Mouse (Mus musculus): Measurements from ENCODE around the gene A930017K11Rik. TPM values are rescaled to one million over a fixed set of nuclear protein-coding genes. Genes with fewer than 3 reads are reported as not detected.
A peak's percentile ranks its signal among the peaks of the same experiment; 100 is the strongest.

A930017K11Rik gene
- polyA plus RNA-seq, 1 experiment from 2014 or later, result 0.09 TPM

DNA sequence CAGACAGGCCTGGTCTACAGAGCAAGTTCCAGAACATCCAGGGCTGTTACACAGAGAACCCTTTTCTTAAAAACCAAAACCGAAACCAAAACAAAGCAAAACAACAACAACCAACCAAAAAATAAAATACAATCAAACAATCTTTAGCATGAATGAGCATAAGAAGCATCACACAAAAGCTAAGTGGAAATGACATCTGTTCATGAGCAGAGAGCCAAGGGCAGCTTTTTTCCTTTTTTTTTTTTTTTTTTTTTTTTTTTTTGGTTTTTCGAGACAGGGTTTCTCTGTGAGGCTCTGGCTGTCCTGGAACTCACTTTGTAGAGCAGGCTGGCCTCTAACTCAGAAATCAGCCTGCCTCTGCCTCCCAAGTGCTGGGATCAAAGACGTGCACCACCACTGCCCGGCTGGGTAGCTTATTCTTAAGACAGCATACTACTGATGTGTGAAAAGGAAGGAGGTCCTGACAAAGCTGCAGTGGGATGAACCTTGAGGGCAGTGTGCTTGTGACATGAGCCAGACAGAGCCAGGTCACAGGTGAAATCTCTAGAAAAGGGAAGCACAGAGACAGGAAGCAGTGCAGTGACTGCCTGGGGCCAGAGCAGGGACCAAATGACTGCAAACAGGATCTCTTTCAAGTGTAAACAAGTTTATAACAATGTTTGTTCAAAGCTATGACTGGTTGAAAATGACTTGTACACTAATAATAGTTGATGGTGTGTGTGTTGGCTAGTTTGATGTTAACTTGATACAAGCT is 18.8 kb upstream of the A930017K11Rik start:
- H3K27me3 ChIP-seq (replicated peaks; ENCODE audit: control insufficient read depth, insufficient read depth, low read length), result no peaks in the 10 kb centered on the region
- 0 out of 2 replicates have a peak, but pooled peaks cover 6% of the 10 kb centered on the region for H3K4me1 ChIP-seq (replicated peaks; ENCODE audit: control insufficient read depth, insufficient read depth, low read length)
- 0 out of 2 replicates have a peak, but pooled peaks cover 6% of the 10 kb centered on the region for H3K36me3 ChIP-seq (ENCODE audit: control insufficient read depth, insufficient read depth)
- no peak overlapping the region; the same call in 1 of the 2 replicates for H3K9ac ChIP-seq (ENCODE audit: low read depth, low read length)
- H3K27ac ChIP-seq (ENCODE audit: low read depth, low read length), result no peak overlapping the region; the same call in 1 of the 2 replicates
- H3K9me3 ChIP-seq (ENCODE audit: control insufficient read depth), result no peaks in the 10 kb centered on the region
- no peak for ATAC-seq
- 82% methylated on average over 4 of the region's 4 CpGs for WGBS
- H3K4me2 ChIP-seq (replicated peaks; ENCODE audit: low read depth), result no peak overlapping the region
- no peak for TF ChIP-seq CTCF (IDR thresholded peaks at IDR 0.05; ENCODE audit: low read depth)
- no peak overlapping the region for H3K4me3 ChIP-seq (ENCODE audit: low read depth, low read length)

DNA sequence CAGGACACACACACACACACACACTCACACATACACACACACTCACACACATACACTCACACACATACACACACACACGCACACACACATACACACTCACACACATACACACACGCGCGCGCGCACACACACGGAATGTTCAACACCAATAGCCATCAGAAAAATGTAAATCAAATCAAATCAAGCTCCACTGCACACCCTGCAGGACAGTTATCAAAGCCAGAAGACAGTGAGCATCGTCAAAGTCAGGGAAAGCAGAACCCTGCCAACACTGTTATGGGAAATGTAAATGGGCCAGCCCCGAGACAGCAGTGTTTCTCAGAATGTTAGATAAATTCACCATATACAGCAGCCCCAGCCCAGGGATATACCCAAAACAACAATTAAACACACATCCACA is 18.1 kb upstream of the A930017K11Rik start:
- Histone ChIP-seq H3K4me2 (replicated peaks; ENCODE audit: low read depth) (no peak overlapping the region), H3K36me3 (ENCODE audit: control insufficient read depth, insufficient read depth) (0 out of 2 replicates have a peak, but pooled peaks cover 6% of the 10 kb centered on the region), H3K27ac (ENCODE audit: low read depth, low read length) (no peak overlapping the region), H3K27me3 (replicated peaks; ENCODE audit: control insufficient read depth, insufficient read depth, low read length) (no peaks in the 10 kb centered on the region), H3K9ac (ENCODE audit: low read depth, low read length) (no peak overlapping the region; the same call in 1 of the 2 replicates), H3K9me3 (ENCODE audit: control insufficient read depth) (no peaks in the 10 kb centered on the region), H3K4me3 (ENCODE audit: low read depth, low read length) (no peak overlapping the region), H3K4me1 (replicated peaks; ENCODE audit: control insufficient read depth, insufficient read depth, low read length) (0 out of 2 replicates have a peak, but pooled peaks cover 6% of the 10 kb centered on the region)
- ATAC-seq, result no peak
- peak; percentile 38 for TF ChIP-seq CTCF (IDR thresholded peaks at IDR 0.05; ENCODE audit: low read depth)
- WGBS, result 85% methylated on average over 9 of the region's 9 CpGs

DNA sequence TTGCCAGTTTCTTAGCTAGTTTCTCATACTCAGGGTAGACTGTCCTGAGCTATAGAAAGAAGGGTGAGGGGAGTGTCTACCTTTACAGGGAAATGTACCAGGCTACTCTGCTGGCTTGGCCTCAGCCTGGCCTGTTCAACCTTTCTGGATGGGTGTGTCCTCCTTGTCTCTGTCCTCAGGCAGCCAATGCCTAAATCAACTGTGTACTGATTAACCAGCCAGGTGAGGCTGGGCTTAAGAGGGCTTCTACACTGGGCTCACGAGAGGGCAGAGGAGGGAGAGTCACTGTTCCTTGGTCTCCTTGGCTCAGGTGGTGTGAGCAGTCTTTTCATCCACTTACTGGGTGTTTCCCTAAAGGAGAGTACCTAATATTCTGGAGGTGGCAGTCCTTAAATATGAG is 15.8 kb upstream of the A930017K11Rik start:
- H3K9ac ChIP-seq (ENCODE audit: low read depth, low read length), result no peak overlapping the region
- peak; percentile 48; the same call in 1 of the 2 replicates for ATAC-seq
- H3K27ac ChIP-seq (ENCODE audit: low read depth, low read length), result peak overlapping the region; percentile 46; the same call in 1 of the 2 replicates
- H3K4me1 ChIP-seq (replicated peaks; ENCODE audit: control insufficient read depth, insufficient read depth, low read length), result 0 out of 2 replicates have a peak, but pooled peaks cover 6% of the 10 kb centered on the region
- peaks cover 19% of the 10 kb centered on the region; the same call in 1 of the 2 replicates for H3K36me3 ChIP-seq (ENCODE audit: control insufficient read depth, insufficient read depth)
- WGBS, result 30% methylated on average over 1 of the region's 1 CpGs
- no peaks in the 10 kb centered on the region for H3K27me3 ChIP-seq (replicated peaks; ENCODE audit: control insufficient read depth, insufficient read depth, low read length)
- H3K9me3 ChIP-seq (ENCODE audit: control insufficient read depth), result no peaks in the 10 kb centered on the region
- H3K4me3 ChIP-seq (ENCODE audit: low read depth, low read length), result no peak overlapping the region
- peak overlapping the region; percentile 32; the same call in 1 of the 2 replicates for H3K4me2 ChIP-seq (replicated peaks; ENCODE audit: low read depth)
- TF ChIP-seq CTCF (IDR thresholded peaks at IDR 0.05; ENCODE audit: low read depth), result no peak

GRCm38 (mm10) chr17:25967652-25968051 is 15.3 kb upstream of the A930017K11Rik start:
- H3K4me2 ChIP-seq (replicated peaks; ENCODE audit: low read depth), result peak overlapping the region; percentile 32; the same call in 1 of the 2 replicates
- no peaks in the 10 kb centered on the region for H3K27me3 ChIP-seq (replicated peaks; ENCODE audit: control insufficient read depth, insufficient read depth, low read length)
- no peaks in the 10 kb centered on the region for H3K9me3 ChIP-seq (ENCODE audit: control insufficient read depth)
- WGBS, result 21% methylated on average over 3 of the region's 3 CpGs
- 0 out of 2 replicates have a peak overlapping the region, but pooled peaks have one; percentile 15 for H3K27ac ChIP-seq (ENCODE audit: low read depth, low read length)
- H3K9ac ChIP-seq (ENCODE audit: low read depth, low read length), result no peak overlapping the region
- H3K36me3 ChIP-seq (ENCODE audit: control insufficient read depth, insufficient read depth), result peaks cover 24% of the 10 kb centered on the region; the same call in 1 of the 2 replicates
- no peak for TF ChIP-seq CTCF (IDR thresholded peaks at IDR 0.05; ENCODE audit: low read depth)
- no peak for ATAC-seq
- no peak overlapping the region for H3K4me3 ChIP-seq (ENCODE audit: low read depth, low read length)
- 0 out of 2 replicates have a peak, but pooled peaks cover 6% of the 10 kb centered on the region for H3K4me1 ChIP-seq (replicated peaks; ENCODE audit: control insufficient read depth, insufficient read depth, low read length)

- ATAC-seq, result peak; percentile 61
These were observed 11.9 kb upstream of the A930017K11Rik start for GRCm38 (mm10) chr17:25964271-25964670.

DNA sequence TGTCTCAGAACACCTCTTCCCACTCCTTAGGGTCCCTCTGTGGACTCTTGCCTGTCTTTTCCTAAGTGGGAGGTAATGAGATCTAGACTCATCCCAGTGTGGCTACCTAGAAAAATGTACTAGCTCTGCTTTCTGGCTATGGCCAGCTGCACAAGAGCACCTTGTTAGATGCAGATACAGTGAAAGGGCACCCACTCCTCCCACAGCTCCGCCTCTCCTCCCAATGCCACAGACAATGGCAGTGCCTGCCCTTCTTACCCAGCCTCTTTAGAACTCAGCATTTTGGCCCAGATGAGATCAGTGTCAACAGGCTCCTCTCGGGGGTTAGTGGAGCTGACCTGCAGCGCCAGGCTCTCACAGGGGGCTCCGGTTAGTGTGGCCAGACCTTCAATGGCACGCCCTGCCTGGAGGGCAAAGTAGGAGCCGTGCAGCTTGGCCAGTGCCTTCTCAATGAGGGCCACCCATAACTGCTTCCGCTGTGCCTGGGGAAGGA is 10.1 kb upstream of the A930017K11Rik start:
- Histone ChIP-seq H3K4me2 (replicated peaks; ENCODE audit: low read depth) (no peak overlapping the region), H3K4me1 (replicated peaks; ENCODE audit: control insufficient read depth, insufficient read depth, low read length) (no peaks in the 10 kb centered on the region), H3K9ac (ENCODE audit: low read depth, low read length) (no peak overlapping the region), H3K27me3 (replicated peaks; ENCODE audit: control insufficient read depth, insufficient read depth, low read length) (no peaks in the 10 kb centered on the region), H3K9me3 (ENCODE audit: control insufficient read depth) (no peaks in the 10 kb centered on the region), H3K36me3 (ENCODE audit: control insufficient read depth, insufficient read depth) (peaks cover 64% of the 10 kb centered on the region; the same call in 1 of the 2 replicates), H3K27ac (ENCODE audit: low read depth, low read length) (no peak overlapping the region), H3K4me3 (ENCODE audit: low read depth, low read length) (no peak overlapping the region)
- ATAC-seq, result no peak
- no peak for TF ChIP-seq CTCF (IDR thresholded peaks at IDR 0.05; ENCODE audit: low read depth)
- 92% methylated on average over 7 of the region's 7 CpGs for WGBS

More at GRCm38 (mm10) chr17:25964271-25964670, 11.9 kb upstream of the A930017K11Rik start:
- no peaks in the 10 kb centered on the region for H3K9me3 ChIP-seq (ENCODE audit: control insufficient read depth)
- H3K9ac ChIP-seq (ENCODE audit: low read depth, low read length), result no peak overlapping the region
- no peak for TF ChIP-seq CTCF (IDR thresholded peaks at IDR 0.05; ENCODE audit: low read depth)
- H3K27me3 ChIP-seq (replicated peaks; ENCODE audit: control insufficient read depth, insufficient read depth, low read length), result no peaks in the 10 kb centered on the region
- peaks cover 48% of the 10 kb centered on the region; the same call in 1 of the 2 replicates for H3K36me3 ChIP-seq (ENCODE audit: control insufficient read depth, insufficient read depth)
- no peak overlapping the region for H3K4me3 ChIP-seq (ENCODE audit: low read depth, low read length)
- 48% methylated on average over 7 of the region's 7 CpGs for WGBS
- H3K27ac ChIP-seq (ENCODE audit: low read depth, low read length), result 0 out of 2 replicates have a peak overlapping the region, but pooled peaks have one; percentile 8
- H3K4me2 ChIP-seq (replicated peaks; ENCODE audit: low read depth), result no peak overlapping the region
- H3K4me1 ChIP-seq (replicated peaks; ENCODE audit: control insufficient read depth, insufficient read depth, low read length), result 0 out of 2 replicates have a peak, but pooled peaks cover 6% of the 10 kb centered on the region

Measured in intestine, postnatal 0 days (tissue).